Mouse (Mus musculus): ENCODE measurements around the gene Cpox.

Gene Cpox

DNA sequence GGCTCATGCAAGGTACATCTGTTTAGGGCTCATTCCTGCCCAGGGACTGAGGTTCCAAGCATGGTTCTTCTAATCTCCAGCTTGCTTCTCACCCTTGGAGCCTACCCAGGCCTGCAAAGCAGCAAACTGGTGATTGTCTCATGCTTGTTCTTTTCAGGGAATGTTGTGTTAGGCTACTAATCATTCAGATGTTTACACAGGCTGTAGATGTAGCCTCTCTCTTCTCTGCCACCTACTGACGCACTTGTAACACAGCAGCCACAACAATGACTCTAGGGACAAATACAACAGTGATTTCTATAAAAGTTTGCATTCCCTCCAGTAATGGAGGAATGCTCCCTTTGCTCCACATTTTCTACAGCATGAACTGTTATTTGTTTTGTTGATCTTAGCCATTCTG is 81.2 kb downstream of the Cpox start:
- no peak for DNase-seq (ENCODE audit: low read depth, low spot score)

DNA sequence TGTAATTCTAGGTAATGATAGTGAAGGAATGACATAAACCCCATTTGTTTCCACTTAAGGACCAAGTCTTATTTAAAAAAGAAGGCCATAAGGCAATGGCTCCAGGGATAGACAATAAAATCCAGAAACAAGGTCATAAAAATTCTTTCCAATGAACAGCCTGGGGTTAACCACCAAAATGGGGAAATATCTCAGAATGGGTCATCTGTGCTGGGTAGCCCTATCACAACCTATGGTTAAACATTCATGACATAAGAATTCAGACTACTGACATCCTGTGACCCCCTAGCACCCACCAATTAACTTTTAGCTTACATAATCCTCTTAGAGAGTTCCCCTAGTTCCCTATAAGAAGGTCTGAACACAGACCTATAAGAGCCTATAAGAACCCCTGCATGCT is 86.1 kb downstream of the Cpox start:
- DNase-seq (ENCODE audit: low read depth, low spot score): no peak

DNA sequence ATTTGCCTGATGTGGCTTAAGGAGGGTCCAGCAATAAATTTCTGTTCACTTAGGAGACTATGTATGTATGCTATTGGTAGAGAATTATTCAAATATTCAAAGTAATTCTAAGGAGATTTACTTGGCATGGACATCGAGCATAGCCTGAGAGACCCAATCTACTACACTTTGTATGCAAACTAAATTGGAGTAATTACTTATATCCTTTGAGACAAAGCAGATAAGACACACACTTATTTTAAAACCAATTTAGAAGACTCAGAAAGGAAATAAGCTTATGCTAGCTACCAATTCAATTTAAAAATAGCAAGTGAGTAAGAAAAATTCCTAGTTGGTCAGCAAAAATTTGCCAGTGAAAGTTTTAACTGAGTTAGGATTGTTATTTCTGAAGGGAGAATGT is 93.0 kb downstream of the Cpox start, which contains the start of gene Olfr172:
Gene Olfr172, minus strand, starts transcription at position 101 of the 400 bp plus-strand sequence.
- no peak for DNase-seq (ENCODE audit: low read depth, low spot score)

Data from telencephalon, adult 2 months (tissue).